Mouse (Mus musculus): ENCODE data around the gene Tjp3.

GRCm38 (mm10) chr10:81329194-81329975, 38.0 kb upstream of the Tjp3 start:
- TF ChIP-seq CTCF (IDR thresholded peaks at IDR 0.05; ENCODE audit: borderline replicate concordance, extremely low read depth, insufficient read depth, insufficient read length) (no peak), POLR2A (IDR thresholded peaks at IDR 0.05; ENCODE audit: borderline replicate concordance, extremely low read depth, insufficient read depth, insufficient read length, poor library complexity, severe bottlenecking) (no peak)

Data from brain, embryonic 14.5 days (tissue).